Mouse (Mus musculus): ENCODE measurements around the gene Slc35g3.

DNA sequence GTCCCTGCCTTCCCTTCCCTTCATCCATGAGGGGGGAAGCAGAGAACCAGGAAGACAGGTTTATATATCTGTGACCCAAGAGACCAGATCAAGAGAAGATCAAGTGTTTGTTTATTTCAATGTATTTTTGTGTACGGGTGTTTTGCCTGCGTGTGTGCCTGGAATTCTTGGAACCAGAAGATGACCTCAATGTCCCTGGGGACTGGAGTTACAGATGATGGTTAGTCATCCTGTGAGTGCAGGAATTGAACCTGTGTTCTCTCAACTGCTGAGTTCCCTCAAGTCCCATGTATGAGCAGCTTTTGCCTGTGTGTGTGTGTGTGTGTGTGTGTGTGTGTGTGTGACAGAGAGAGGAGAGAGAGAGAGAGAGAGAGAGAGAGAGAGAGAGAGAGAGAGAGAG, 45.9 kb upstream of the Slc35g3 start:
- TF ChIP-seq CTCF (IDR thresholded peaks at IDR 0.05; ENCODE audit: low read depth, low read length) (no peak), POLR2A (IDR thresholded peaks at IDR 0.05; ENCODE audit: insufficient read depth, low read length) (no peak), EP300 (IDR thresholded peaks at IDR 0.05; ENCODE audit: insufficient read depth, low read depth, low read length) (no peak)

Measured in ES-Bruce4 (cell line).